Mouse (Mus musculus) embryo, embryonic 10.5 days (tissue): ENCODE measurements at regions not wholly inside any gene's neighbourhood (a gene's known extent, or its start where the extent isn't known, plus 50 kb on each side); places are given as distances from the start of the nearest gene placed in this dataset.
A peak's percentile ranks its signal among the peaks of the same experiment; 100 is the strongest.

ENCODE experiments used
- DNase-seq: peaks from one replicate; pipeline ENCODE4 v3.0.0-alpha.2; 2015; ENCODE audit warnings: low spot score

- no peak for DNase-seq
These were observed 86.9 kb upstream of the Prokr2 start for GRCm38 (mm10) chr2:132472126-132472525.

DNA sequence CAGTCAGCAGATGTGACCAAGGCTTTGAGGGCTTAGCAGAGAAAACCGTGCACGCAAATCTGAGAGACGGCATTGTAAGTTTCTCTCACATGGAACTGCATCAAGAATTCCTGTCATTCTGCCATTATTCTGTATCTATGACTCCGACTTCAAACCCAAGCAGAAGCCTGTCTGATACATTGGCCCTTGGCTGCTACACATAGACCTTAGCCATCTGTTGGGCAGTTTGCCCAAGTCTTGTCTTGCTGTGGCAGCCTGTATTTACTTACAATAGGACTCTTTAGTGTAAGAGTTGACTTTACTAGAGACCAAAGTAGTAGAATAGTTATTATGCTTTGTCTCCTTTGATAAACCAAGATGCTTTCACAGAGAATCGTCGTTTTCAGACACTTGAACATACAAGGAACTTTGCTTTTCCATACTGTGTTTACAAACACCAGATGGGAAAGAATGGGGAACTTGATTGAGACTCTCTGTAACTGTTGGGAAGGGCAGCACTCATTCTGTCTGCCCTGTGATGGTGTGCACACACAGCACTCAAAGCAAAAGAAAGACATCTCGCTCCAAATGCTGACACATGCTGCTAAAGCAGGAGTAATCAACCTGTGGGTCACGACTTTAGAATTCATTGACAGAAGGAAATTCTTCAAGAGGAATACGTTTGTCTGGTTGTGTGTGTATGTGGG is 83.9 kb upstream of the Prokr2 start:
- DNase-seq, result no peak

GRCm38 (mm10) chr2:132455029-132455428 is 69.8 kb upstream of the Prokr2 start:
- DNase-seq, result no peak

DNA sequence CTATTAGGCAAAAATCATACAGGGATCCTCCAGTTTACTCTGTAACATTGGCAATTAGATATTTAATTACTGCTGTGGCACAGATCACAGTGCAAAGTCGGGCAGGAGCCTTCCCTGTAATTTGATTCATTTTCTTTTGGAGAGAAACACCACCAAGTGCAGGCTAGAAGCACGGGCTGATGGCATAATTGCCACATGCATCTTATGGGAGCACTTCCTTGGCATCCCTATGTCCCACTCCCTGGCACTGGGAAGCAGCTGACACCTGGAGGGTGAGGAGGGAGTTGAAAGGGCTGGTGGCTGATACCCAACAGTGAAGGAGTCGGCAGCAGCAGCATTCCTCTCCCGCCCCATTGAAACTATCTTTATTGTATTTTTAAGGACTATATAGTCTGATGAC is 64.1 kb upstream of the Prokr2 start:
- no peak for DNase-seq

DNA sequence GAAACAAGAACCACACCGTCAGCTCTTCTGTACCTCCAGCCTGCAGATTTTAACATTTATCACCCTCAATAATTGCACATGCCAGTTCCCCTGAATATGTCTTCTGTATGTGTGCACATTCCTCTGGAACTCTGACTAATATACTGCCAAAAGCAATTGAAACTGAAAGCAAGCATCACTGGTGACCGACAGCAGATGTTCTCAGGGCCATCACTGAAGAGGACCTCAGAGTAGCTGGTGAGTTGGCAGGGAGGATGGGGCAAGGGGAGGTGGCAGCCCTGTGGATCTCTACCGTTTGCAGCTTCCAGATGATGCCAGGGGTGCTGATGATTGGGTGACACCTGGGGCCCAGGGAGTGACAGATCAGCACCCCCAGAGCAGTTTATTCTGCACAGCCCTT is 62.6 kb upstream of the Prokr2 start:
- no peak for DNase-seq

DNA sequence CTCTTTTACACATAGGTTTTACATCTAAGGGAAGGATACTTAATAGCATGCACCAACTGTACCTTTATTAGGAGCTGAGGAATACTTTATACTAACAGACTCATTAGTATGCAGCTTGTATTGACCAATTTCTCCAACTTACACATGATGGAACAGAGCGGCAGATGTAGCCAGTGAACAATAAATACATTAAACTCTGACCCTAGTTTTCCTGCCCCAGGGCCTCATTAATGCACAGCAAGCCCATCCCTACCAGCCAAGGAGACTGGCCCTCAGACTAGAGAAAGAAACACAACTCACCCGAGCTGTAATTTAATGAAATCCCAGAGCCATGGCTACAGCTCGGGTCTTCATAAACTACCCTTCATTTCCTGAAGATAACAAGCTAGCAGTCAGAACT is 60.8 kb upstream of the Prokr2 start:
- peak; percentile 33 for DNase-seq

DNA sequence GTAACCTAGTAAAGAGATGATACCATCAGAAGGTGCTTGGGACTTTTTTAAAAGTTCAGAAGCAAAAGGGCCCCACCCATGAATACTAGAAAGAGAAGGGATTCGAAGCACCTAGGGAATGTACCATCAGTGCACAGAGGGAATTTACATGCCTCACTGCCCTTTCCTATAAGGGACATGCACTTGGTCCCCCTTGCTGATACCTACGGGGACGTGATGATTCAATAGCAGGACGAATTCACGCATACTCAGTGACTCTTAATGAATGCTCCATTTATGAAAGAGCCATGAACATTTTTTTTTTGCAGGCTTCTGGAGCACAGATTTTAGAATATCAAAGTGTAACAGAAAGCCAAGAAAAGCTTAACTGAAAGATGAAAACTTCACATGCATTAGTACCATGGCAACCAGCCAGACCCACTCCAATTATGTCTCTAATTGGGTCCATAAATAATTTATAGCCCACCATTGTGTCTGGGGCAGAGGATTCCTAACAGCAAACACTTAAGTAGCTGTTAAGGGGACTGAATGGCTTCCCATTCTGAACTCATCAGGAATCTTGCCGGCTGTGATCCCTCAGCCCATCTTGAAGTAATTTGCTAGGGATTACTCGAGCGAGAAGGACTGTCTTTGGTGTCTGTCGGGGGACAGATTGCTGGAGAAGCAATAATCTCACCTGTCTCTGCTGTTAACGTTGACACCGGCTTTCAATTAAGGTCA is 59.4 kb upstream of the Prokr2 start:
- DNase-seq, result peak; percentile 50
